Mouse (Mus musculus): Measurements from ENCODE around the gene Sema3e.
A peak's percentile ranks its signal among the peaks of the same experiment; 100 is the strongest.

Sema3e gene

GRCm38 (mm10) chr5:14025205-14026124 lies at the start of gene Sema3e:
TSS of gene Sema3e (plus strand) at chr5:14025276.
- DNase-seq, result peak; percentile 14

DNA sequence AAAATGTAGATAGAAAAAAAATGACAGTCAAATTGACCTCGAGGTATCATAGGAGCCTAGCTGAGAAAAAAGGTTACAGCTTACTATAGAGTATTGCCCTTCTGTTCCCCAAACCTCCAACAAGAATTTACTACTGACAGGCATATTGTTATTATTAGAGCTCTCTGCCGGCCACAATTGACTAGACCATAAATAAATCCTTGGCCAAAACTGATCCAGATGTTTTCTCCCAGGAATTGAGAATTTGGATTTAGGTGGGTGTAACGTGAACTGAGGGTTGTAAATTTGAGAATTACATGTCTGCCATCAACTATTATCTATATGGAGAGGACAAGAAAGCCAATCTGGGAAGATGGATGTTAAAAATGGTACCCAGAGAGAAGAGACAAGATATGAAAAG lies 47.5 kb upstream of the Sema3e start:
- DNase-seq, result no peak

GRCm38 (mm10) chr5:13979156-13979555 lies 45.9 kb upstream of the Sema3e start:
- DNase-seq, result no peak

DNA sequence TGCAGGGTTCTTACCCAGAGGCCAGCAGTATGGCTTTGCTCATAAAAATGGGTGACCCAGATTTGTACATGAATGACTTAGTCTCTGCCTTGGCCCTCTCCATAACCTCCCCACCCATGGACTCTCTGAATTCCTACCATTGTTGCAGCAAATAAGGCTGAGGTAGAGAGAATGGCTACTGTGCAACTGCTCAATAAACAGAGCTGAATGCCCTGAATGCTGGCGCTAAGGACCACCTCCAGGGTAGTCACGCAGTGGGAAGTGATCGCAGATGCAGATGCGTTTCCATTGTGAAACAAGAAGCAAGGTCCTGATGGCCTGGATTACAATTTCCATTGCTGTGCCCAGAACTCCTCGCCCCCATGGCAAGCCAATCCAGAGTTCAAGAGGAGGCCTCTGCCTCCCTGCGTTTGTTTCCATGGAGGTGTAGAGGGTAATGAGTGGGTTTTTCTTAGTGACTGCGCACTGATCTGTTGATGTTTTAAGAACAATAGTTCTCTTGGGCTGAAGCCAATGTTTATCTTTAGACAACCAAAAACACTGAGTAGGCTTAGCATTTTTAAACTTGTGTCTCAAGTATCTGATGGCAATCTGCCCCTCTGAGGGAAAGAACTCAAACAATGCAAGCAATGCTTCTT lies 42.5 kb upstream of the Sema3e start:
- no peak for DNase-seq

DNA sequence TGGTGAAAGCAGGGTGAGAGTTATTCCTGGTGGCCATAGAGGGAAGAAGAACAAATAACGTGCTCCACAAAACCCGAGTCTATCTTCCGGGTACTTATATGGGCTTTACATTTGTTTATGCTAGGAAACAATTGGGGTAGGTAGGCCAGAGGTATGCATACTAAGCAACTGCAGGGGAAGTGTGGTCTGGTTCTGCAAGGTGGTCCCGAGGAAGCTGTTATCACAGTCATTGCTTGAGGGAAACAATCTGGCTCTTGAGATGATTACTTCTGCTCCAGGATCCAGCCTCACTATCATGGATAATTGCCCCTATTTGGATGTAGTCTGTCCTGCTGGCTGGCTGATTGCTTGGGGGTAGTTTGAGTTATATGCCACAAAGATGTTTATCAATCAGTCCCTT lies 41.5 kb upstream of the Sema3e start:
- DNase-seq, result no peak

DNA sequence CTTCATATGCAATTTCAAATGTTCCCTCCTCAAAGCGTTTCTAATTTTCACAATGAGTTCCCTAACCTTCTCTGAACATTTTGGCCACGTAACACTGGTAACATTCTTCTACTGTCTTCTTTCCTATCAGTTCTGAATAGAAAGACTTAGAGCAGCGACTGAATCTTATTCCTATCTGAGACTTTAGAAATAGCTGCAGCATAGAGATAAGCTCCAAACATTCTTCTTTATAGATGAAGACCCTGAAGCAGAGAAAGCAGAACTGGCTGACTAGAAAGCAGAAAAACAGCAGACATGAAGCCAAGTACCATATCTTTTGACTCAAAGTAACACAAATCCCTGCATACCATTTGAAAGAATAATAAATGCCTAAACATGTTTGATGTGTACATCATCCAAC lies 39.4 kb upstream of the Sema3e start:
- no peak for DNase-seq

- no peak for DNase-seq
Measured at GRCm38 (mm10) chr5:13987123-13987522, 38.0 kb upstream of the Sema3e start.

DNA sequence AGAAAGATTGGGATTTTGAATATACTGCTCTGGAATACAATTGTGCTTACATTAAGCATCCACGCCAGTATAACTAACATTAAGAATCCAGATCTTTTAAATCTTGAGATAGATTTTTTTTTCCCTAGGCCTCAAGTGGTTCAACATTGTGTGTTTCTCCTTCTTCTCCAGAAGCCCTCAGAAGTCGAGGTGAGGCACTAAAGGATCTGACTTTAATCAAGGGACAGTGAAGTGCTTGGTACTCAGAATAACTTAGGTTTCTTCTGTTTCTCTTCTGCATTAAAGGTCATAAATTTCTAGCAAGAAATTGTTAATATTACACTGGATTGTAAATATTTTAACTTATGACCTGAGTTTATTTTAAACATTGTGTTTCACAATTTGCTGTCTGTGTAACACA lies 37.1 kb upstream of the Sema3e start:
- no peak for DNase-seq

- DNase-seq, result no peak
Measured at GRCm38 (mm10) chr5:13992734-13993396, 32.2 kb upstream of the Sema3e start.

- no peak for DNase-seq
Measured at GRCm38 (mm10) chr5:14028341-14028740, 3.3 kb downstream of the Sema3e start.

GRCm38 (mm10) chr5:14030796-14031195 lies 5.7 kb downstream of the Sema3e start:
- no peak for DNase-seq

DNA sequence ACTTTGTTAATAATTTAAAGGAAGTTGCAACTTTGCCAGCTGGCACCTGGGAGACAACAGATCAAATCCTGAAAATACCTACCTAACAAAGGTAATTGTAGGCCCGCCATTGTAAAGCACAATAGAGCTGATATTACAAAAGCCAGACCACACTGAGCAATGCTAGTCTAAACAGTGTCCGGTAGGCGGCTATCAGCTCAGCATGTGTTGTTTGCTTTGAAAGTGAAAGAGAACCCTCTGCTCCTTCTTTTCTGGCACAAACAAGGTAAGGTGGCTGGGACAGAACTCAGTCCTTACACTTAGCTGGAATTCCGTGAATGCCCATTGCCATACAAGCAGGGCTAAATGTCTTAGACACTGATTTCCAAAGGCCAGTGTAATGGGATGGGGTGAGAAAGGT lies 7.0 kb downstream of the Sema3e start:
- no peak for DNase-seq

DNA sequence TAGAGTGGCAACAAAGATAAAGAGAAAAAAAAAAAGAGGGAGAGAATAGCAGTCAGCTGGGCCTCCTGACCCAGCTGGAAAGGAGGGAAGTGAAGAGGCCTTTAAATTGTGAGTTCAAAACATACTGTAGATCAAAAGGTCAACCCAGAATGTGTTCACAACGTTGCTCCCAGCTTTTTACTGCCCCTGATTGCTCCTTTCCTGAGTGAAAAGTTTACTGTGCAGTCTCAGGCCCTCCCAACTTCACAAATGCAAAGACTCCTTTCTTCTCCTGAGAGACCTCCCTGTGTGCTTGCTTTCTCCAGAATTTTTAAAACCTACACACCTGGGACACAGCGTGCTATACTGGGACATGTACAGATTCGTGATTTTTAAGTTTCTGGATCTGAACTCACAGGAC lies 8.2 kb downstream of the Sema3e start:
- no peak for DNase-seq

GRCm38 (mm10) chr5:14038813-14039496 lies 13.9 kb downstream of the Sema3e start:
- DNase-seq, result no peak

- DNase-seq, result no peak
Measured at GRCm38 (mm10) chr5:14040208-14040607, 15.1 kb downstream of the Sema3e start.

GRCm38 (mm10) chr5:14043116-14043515 lies 18.0 kb downstream of the Sema3e start:
- DNase-seq, result no peak

DNA sequence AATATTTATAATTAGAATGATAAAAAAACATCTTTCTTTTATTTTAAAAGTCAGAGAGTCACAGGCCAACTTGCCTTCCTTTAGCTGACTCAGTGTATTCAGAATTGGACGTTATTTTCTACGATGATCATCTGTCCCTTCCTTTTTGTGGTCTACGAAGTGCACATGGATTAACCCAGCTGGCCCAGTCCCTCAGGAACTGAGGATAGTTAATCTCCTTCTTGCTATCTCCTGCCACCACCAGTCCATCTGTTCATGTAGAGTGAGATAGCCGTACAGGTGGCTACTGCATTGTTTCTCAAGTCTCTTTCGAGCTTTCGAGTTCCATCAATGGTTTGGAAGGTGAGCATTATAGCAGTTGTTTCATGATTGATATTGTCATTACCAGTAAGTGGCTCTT lies 18.9 kb downstream of the Sema3e start:
- DNase-seq, result no peak

- DNase-seq, result no peak
Measured at GRCm38 (mm10) chr5:14048660-14049059, 23.6 kb downstream of the Sema3e start.

DNA sequence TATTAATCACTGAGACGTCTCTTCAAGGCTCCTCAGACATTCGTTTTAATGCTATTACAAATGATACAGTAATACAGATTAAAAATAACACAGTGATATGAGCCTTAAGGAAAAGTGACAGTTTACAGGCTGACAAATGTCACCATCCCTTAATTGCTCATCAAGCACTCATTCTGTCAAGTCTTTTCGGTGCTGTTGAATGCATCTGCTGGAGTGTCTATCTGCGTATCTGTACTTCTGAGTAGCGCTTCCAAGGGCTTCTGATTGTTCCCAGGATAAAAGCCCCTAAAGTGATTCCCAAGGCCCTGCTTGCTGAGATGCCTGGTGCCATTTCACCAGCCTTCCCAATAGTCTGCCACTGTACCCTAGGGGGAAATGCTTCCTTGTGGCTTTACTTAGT lies 29.4 kb downstream of the Sema3e start:
- no peak for DNase-seq

DNA sequence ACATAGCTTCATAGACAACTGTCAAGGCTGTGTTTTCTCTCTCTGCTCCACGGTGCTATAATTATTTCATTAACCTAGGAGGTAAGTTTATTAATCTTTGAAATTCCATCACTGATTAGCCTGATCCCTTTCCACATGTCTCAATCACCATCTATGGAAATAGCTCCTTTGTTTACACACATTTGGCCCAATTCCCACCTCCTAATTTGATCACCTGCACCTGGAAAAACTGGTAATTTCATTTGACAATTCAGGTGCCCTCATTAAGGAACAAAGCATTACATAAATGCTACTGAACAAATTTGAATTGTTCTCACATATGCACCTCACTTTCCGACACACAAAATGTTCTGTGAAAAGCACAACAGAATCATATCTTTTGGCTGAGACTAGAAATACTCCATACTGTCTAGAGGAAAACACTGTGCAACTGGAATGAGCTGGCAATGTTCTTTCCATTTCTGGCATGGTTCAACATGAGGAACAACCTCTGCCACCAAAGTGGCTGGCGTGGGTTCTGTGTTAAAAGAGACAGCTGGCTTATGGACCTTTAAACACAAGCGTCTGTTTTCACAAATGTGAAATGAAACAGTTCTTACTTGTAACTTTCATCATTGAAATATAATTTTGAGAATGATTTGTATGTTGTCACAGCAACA lies 34.9 kb downstream of the Sema3e start:
- DNase-seq, result no peak

DNA sequence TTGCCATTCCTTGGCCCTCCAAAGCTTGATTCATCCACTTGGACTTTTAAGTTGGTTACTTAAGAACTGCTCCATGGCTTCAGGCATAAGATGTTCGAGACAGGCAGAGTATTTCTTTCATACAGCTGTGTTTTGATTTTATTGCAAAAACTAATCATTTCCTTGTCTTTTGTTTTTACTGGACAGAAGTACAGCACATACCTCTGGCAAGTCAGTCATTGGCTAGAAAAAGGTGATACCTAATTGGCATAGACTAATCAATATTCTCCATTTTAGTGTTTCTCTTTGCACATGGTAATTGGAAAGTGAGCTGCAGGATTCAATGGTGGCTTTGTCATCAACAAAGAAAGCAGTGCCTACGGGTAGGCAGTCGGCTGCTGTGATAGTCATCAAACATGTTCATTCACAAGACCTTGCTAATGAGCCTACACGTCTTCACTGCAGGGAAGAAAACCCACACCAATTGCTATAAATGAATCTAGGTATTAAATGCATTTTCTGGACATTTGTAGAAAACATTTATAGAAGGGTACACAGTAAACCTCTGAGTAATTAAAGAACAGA lies 37.9 kb downstream of the Sema3e start:
- no peak for DNase-seq

DNA sequence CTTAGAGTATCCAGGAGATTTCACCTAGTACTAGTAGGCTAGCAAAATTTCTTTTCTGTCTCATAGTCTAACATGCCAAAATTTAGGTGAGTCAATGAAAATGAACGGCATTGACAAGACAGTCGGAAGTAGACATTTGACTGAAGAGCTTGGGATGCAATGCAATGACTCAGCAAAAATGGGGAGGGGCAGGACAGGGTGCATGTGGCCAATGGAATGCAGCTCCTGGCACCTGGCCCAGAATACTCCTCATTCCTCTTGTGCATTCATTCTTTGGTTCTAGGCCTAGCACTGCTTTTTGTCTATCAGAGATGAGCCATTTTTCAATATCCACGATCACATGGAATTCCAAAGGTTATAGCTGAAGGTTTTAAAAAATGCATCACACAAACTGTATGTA lies 48.1 kb downstream of the Sema3e start:
- DNase-seq, result no peak

Data from cerebellum, adult 8-10 months (tissue).